In the genomic region with DNA sequence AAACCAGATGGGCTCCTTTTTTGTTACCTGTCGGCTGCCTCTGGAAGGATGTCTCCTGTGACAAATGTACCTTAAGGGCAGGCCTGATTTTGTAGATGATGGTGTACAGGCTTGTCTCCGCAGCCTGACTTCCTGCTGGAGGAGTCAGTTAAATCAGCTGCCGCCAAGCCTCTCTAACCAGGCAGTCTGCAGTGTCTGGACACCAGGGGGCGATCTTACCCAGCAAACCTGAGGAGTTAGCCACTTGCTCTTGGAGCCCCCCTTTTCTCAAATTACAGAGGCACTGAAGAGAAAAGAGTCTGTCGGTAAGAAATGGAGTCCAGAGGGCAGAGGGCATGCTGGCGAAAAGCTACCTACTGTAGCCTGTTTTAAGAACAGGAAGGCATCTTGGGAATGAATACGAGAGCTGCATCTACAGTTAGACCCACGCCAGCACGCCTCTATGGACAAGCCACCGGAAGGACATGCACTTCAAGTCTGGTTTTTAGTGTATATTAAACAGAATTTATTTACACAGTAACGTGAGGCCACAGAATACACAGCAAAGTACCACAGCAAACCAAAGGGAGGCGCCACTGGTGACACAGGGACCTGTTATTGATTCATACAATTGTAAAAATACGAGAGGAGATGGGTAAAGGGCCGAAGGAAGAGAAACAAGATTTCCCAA, we compare ENCODE assay signal across 9 mouse cellular contexts. TPM values are rescaled to one million over a fixed set of nuclear protein-coding genes. Genes with fewer than 3 reads are reported as not detected.
DNase-seq lines count a peak whose midpoint lies in the region; ATAC-seq lines count a peak whose summit lies in the region.
"Had no signal": no experiment of that assay in that cellular context is flagged by ENCODE, and none has a peak within 500 bp of the region (broad histone marks: within the 10 kb centered on the region; RNA-seq: fewer than 3 reads in every experiment).

No protein-coding gene starts in this region.

- 42% methylated on average over 14 of the region's 14 CpGs for WGBS in hindbrain, embryonic 13.5 days

- H3K4me3 ChIP-seq in hindbrain, embryonic 13.5 days: no peak overlapping the region
- H3K4me3 ChIP-seq: myocyte had no signal

- H3K9me3 ChIP-seq in hindbrain, embryonic 13.5 days: no peaks in the 10 kb centered on the region

- no peak overlapping the region for H3K4me2 ChIP-seq in hindbrain, embryonic 13.5 days

- H3K27ac ChIP-seq in hindbrain, embryonic 13.5 days: no peak overlapping the region

- H3K9ac ChIP-seq in hindbrain, embryonic 13.5 days: no peak overlapping the region

- H3K4me1 ChIP-seq in hindbrain, embryonic 13.5 days (replicated peaks): peaks cover 7% of the 10 kb centered on the region

- peak; percentile 67 for DNase-seq in MN1 (ENCODE audit: low spot score)
- peak; percentile 75 for DNase-seq in cerebellum, adult 11-12 months
- peak; percentile 93 to 94 for DNase-seq in layer of hippocampus, postnatal 10 days (ENCODE audit: low spot score in 2 of 2)
- peak; percentile 87 to 92 for DNase-seq in right cerebral cortex, adult 2 months (ENCODE audit: low spot score in 2 of 2)
- peak; percentile 64 for DNase-seq in urinary bladder, adult 2 months (ENCODE audit: low spot score)

- ATAC-seq in frontal cortex, adult (ENCODE audit: low TSS enrichment): peak; percentile 96
- peak; percentile 57; the same call in 1 of the 2 replicates for ATAC-seq in hindbrain, embryonic 13.5 days (ENCODE audit: low FRiP score)
- ATAC-seq in megakaryocyte, adult 5-6 weeks (ENCODE audit: poor library complexity, severe bottlenecking): peak; percentile 94

- no peaks in the 10 kb centered on the region for H3K27me3 ChIP-seq in hindbrain, embryonic 13.5 days

- H3K36me3 ChIP-seq in hindbrain, embryonic 13.5 days: peaks cover 3% of the 10 kb centered on the region; the same call in 1 of the 2 replicates

RNA-seq across cellular contexts. Expression of a gene that starts 35.5 kb away (rescaled TPM):
- polyA plus RNA-seq in hindbrain, embryonic 13.5 days (2015; fragmentation: Nextera tagmentation; extraction: Ambion mirVana): 575 and 579 TPM in 2 replicates
- 100 to 1,000 TPM; 334 to 354 TPM for total RNA-seq in layer of hippocampus, postnatal 10 days (2021)
- 22.5 and 28.9 TPM in 2 replicates for total RNA-seq in megakaryocyte, adult 5-6 weeks (2015)
- total RNA-seq in megakaryocyte, adult 5-6 weeks (2017): 17.9 and 20.4 TPM in 2 replicates
- 153 and 172 TPM in 2 replicates for polyA plus RNA-seq in urinary bladder, adult 2 months (2012; rRNA removed)

Comparison
In these comparisons a context has a peak if more than half of its experiments do, and no peak if none do; other contexts are left out.
1. RNA of a gene that starts 35.5 kb away (total RNA-seq): 334 to 354 TPM in layer of hippocampus, postnatal 10 days; 17.9 to 28.9 TPM in megakaryocyte, adult 5-6 weeks; every median in the first group is over 10 times any median in the second.
2. Peak in every context shown above with its lines, with median percentiles within 50 percentile points of each other: DNase-seq and ATAC-seq.